Mouse (Mus musculus): Measurements from ENCODE around the gene Acox1. TPM values are rescaled to one million over a fixed set of nuclear protein-coding genes. Genes with fewer than 3 reads are reported as not detected.
A peak's percentile ranks its signal among the peaks of the same experiment; 100 is the strongest.

The Acox1 gene
- total and polyA plus RNA-seq, 3 experiments = 16.1 to 16.8 TPM; not detected in 1

DNA sequence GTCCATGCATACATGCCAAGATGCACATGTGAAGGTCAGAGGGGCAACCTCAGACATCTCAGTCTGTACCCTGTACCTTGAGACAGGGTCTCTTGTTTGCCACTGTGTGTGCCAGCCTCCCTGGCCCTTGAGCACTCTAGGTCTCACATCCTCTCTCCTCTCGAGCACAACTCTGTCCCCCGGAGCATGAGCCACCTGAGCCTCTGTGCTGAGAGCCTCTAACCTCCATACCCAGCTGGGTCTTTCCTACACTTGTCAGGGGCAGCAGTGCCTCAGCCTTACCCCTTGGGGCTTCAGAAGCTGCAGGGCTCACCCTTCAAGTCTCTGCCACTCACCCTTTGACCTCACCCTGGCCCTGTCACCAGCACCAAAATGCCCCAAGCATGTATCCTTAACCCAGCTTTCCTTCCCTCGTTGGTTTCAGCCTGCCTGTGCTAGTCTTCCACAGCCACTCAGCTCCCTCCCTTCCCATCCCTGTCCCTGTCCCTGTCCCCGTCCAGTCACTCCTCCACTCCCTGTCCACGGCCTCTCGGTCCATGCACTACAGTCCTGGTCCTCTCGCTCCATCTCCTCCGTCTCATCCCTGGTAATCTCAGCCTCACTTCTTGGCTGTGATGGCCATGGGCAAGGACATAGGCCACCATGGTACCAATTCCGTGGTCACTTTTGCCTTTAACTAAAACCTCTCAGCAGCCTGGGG lies 69.6 kb downstream of the Acox1 start:
- DNase-seq (ENCODE audit: low read depth, low spot score) = no peak
- Histone ChIP-seq H3K4me3 (ENCODE audit: control insufficient read depth in 1 of 2, insufficient read depth in 1 of 2, low read depth in 2 of 2, low read length in 2 of 2) (peak overlapping the region in 1 of 2 experiments; percentile 76; a peak in 3 of 4 replicates), H3K79me2 (ENCODE audit: control insufficient read depth, insufficient read depth, low read length, poor library complexity) (peaks cover 14% of the 10 kb centered on the region), H3K9ac (ENCODE audit: control insufficient read depth, low read depth, low read length, poor library complexity, severe bottlenecking) (peak overlapping the region; percentile 88), H3K36me3 (ENCODE audit: control insufficient read depth in 1 of 2, insufficient read depth in 2 of 2, low read length in 2 of 2) (peaks cover 4 to 9% of the 10 kb centered on the region in 2 experiments; a peak in 3 of 4 replicates), H3K27me3 (ENCODE audit: control insufficient read depth in 1 of 2, insufficient read depth in 2 of 2, low read length in 2 of 2) (no peaks in the 10 kb centered on the region), H3K27ac (ENCODE audit: control insufficient read depth, low read depth, low read length) (no peak overlapping the region), H3K4me1 (ENCODE audit: control insufficient read depth in 1 of 2, insufficient read depth in 2 of 2, low read length in 2 of 2) (peaks cover 0 to 10% of the 10 kb centered on the region in 2 experiments; a peak in 2 of 4 replicates), H3K9me3 (replicated peaks; ENCODE audit: insufficient read depth, low read length) (no peaks in the 10 kb centered on the region)
- no peak for TF ChIP-seq ELF1 (IDR thresholded peaks at IDR 0.05; ENCODE audit: low read depth, low read length)
- no peak for TF ChIP-seq MYC (IDR thresholded peaks at IDR 0.05; ENCODE audit: low read depth, low read length)
- no peak for TF ChIP-seq MAFK (IDR thresholded peaks at IDR 0.05; ENCODE audit: borderline replicate concordance, low read depth, low read length)
- no peak; the same call in 1 of the 2 replicates for TF ChIP-seq MXI1 (IDR thresholded peaks at IDR 0.05; ENCODE audit: low read depth, low read length)
- TF ChIP-seq ZNF384 (IDR thresholded peaks at IDR 0.05; ENCODE audit: low read depth, low read length) = no peak

DNA sequence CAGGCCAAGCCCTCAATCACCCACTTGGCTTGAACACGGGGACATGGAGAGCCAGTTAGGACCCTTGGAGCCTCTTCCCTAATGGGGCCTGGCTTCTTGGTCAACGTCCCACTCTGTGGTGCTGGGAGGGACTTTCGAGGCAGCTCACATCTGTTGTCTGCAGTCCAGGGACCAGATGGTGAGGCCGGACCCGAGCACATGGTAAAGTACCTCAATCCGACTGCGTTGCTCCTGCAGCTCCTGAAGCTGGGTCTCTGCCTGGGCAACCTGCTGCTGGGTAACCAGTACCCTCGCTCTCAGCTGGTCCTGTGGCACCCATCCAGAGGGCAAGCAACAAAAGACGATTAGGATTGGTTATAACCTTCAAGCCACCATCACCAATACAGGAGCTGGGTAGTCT lies 70.9 kb downstream of the Acox1 start:
- Histone ChIP-seq H3K79me2 (ENCODE audit: control insufficient read depth, insufficient read depth, low read length, poor library complexity) (peaks cover 14% of the 10 kb centered on the region), H3K36me3 (ENCODE audit: control insufficient read depth in 1 of 2, insufficient read depth in 2 of 2, low read length in 2 of 2) (peaks cover 4 to 12% of the 10 kb centered on the region in 2 experiments; a peak in 3 of 4 replicates), H3K4me1 (ENCODE audit: control insufficient read depth in 1 of 2, insufficient read depth in 2 of 2, low read length in 2 of 2) (peaks cover 0 to 10% of the 10 kb centered on the region in 2 experiments; a peak in 2 of 4 replicates), H3K27ac (ENCODE audit: control insufficient read depth, low read depth, low read length) (no peak overlapping the region), H3K9ac (ENCODE audit: control insufficient read depth, low read depth, low read length, poor library complexity, severe bottlenecking) (no peak overlapping the region), H3K9me3 (replicated peaks; ENCODE audit: insufficient read depth, low read length) (no peaks in the 10 kb centered on the region), H3K4me3 (ENCODE audit: control insufficient read depth in 1 of 2, insufficient read depth in 1 of 2, low read depth in 2 of 2, low read length in 2 of 2) (no peak overlapping the region), H3K27me3 (ENCODE audit: control insufficient read depth in 1 of 2, insufficient read depth in 2 of 2, low read length in 2 of 2) (no peaks in the 10 kb centered on the region)
- peak in 1 of 2 experiments; percentile 28; a peak in 1 of 4 replicates for TF ChIP-seq POLR2A (IDR thresholded peaks at IDR 0.05; ENCODE audit: control insufficient read depth in 1 of 2, insufficient read depth in 1 of 2, low read depth in 1 of 2, low read length in 2 of 2, poor library complexity in 1 of 2)
- no peak for TF ChIP-seq MYB (IDR thresholded peaks at IDR 0.05; ENCODE audit: low read depth, low read length)
- DNase-seq (ENCODE audit: low read depth, low spot score) = no peak

DNA sequence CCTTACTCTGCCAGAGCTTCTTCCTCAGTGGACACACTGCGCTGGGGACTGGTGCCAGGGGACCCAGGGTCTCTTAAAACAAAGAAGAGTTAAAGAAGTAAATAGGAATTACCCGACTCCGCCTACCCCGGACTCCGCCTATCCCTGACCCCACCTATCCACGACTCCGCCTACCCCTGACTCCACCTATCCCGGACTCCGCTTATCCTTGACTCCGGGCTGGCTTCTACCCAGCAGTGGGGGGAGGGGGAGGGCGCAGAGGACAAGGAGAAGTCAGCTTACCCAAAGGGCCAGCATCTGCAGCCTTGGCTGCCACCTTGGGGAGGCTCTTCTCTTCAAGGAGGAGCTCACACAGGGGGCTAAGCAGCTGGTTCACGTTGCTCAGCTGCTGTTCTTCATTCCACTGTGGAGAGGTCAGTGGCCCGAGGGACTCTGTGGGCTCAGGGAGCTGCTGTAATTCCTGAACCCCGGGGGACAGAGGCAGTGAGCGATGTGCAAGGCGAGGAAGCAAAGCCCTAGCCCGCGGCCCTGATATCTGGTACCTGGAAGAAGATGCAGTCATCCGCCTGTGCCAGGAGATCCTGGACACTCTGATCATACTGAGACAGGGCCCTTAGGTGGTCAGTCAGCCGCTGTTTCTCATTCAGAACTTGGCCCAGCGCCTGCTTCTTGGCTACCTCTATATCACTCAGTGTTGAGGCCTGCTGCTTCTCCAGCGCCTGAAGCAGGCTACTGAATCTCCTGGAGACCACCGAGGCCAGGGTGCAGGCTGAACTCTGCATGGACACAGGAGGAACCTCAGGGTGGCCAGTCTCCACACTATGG lies 71.5 kb downstream of the Acox1 start, which contains the start of gene Trim47:
TSS of gene Trim47 (minus strand) at position 55 of the 825 bp plus-strand sequence.
- Histone ChIP-seq H3K79me2 (ENCODE audit: control insufficient read depth, insufficient read depth, low read length, poor library complexity) (peaks cover 14% of the 10 kb centered on the region), H3K4me3 (ENCODE audit: control insufficient read depth in 1 of 2, insufficient read depth in 1 of 2, low read depth in 2 of 2, low read length in 2 of 2) (no peak within 1 kb of the TSS), H3K9ac (ENCODE audit: control insufficient read depth, low read depth, low read length, poor library complexity, severe bottlenecking) (no peak within 1 kb of the TSS), H3K4me1 (ENCODE audit: control insufficient read depth in 1 of 2, insufficient read depth in 2 of 2, low read length in 2 of 2) (peaks cover 0 to 10% of the 10 kb centered on the region in 2 experiments; a peak in 2 of 4 replicates), H3K27me3 (ENCODE audit: control insufficient read depth in 1 of 2, insufficient read depth in 2 of 2, low read length in 2 of 2) (no peaks in the 10 kb centered on the region), H3K9me3 (replicated peaks; ENCODE audit: insufficient read depth, low read length) (no peaks in the 10 kb centered on the region), H3K27ac (ENCODE audit: control insufficient read depth, low read depth, low read length) (no peak within 1 kb of the TSS), H3K36me3 (ENCODE audit: control insufficient read depth in 1 of 2, insufficient read depth in 2 of 2, low read length in 2 of 2) (peaks cover 4 to 15% of the 10 kb centered on the region in 2 experiments; a peak in 3 of 4 replicates)
- DNase-seq (ENCODE audit: low read depth, low spot score) = no peak
- TF ChIP-seq POLR2AphosphoS2 (IDR thresholded peaks at IDR 0.05; ENCODE audit: low read length) (no peak), POLR2A (IDR thresholded peaks at IDR 0.05; ENCODE audit: control insufficient read depth in 1 of 2, insufficient read depth in 1 of 2, low read depth in 1 of 2, low read length in 2 of 2, poor library complexity in 1 of 2) (peak in 1 of 2 experiments; percentile 7; a peak in 1 of 4 replicates)
